Mouse (Mus musculus) liver, adult 2 months (tissue): ENCODE measurements at regions not wholly inside any gene's neighbourhood (a gene's known extent, or its start where the extent isn't known, plus 50 kb on each side); places are given as distances from the start of the nearest gene placed in this dataset.

Experiments used
- CTCF ChIP-seq: fragments of 200-500 bp; IDR thresholded peaks from 2 replicates; pipeline ENCODE4 v1.5.1; 2011; ENCODE audit warnings: low read depth, low read length, control low read depth
- POLR2A ChIP-seq: fragments of 200-500 bp; IDR thresholded peaks from 2 replicates; pipeline ENCODE4 v1.6.1; 2011; ENCODE audit warnings: low read length, control low read depth; ENCODE audit not compliant: insufficient read depth; ENCODE audit errors: extremely low read depth

DNA sequence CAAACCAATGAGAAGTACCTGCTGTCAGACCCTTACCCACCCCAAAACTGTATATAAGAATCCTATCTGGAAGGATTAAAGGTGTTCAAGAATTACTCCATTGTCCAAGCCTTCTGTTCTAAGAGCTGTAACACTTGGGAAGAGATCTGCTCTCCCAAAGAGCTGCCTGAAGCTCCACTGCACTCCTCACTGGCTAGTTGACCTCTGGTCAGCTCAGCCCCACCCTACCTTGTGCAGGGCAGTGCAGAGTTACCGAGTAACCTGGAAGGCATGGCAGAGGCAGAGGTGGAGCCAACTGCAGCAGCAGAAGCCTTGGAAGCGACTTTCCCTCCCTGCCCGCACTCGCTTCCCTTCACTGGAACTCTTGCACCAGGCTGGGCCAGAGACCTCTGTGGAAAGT is 97.1 kb upstream of the Kcnk2 start:
- TF ChIP-seq CTCF (no peak), POLR2A (no peak)
